Mouse (Mus musculus) heart, postnatal 0 days (tissue): ENCODE data around the gene Gm37240. TPM values are rescaled to one million over a fixed set of nuclear protein-coding genes. Genes with fewer than 3 reads are reported as not detected.

Source experiments
- ATAC-seq: fragments of 200-750 bp; cut with Nextera tagmentation; 2 replicates; pipeline ENCODE4 v1.8.0; 2017; ENCODE audit warnings: low read depth, moderate number of reproducible peaks, moderate library complexity; ENCODE audit not compliant: insufficient read depth
- DNase-seq: peaks from one replicate; pipeline ENCODE4 v3.0.0-alpha.2; 2016; ENCODE audit warnings: low spot score
- H3K27ac ChIP-seq: fragments of 300-500 bp; sonication (generic); 2 replicates; pipeline ENCODE4 v1.5.1; 2014; ENCODE audit warnings: low read depth, mild to moderate bottlenecking
- H3K27me3 ChIP-seq: fragments of 300-500 bp; sonication (generic); 2 replicates; pipeline ENCODE4 v1.6.1; 2014; ENCODE audit warnings: low read length, mixed read lengths; ENCODE audit not compliant: control insufficient read depth, insufficient read depth
- H3K36me3 ChIP-seq: fragments of 300-500 bp; sonication (generic); replicated peaks from 2 replicates; pipeline ENCODE4 v1.6.1; 2014; ENCODE audit warnings: low read length, mixed read lengths; ENCODE audit not compliant: control insufficient read depth, insufficient read depth
- H3K4me1 ChIP-seq: fragments of 300-500 bp; sonication (generic); 2 replicates; pipeline ENCODE4 v1.6.1; 2014; ENCODE audit warnings: antibody characterized with exemption; ENCODE audit not compliant: control insufficient read depth, insufficient read depth
- H3K4me2 ChIP-seq: fragments of 300-500 bp; sonication (generic); 2 replicates; pipeline ENCODE4 v1.6.1; 2014; ENCODE audit warnings: low read depth, mild to moderate bottlenecking, low read length, moderate library complexity
- H3K4me3 ChIP-seq: fragments of 300-500 bp; sonication (generic); 2 replicates; pipeline ENCODE4 v1.5.1; 2014; ENCODE audit warnings: low read depth, low read length
- H3K9ac ChIP-seq: fragments of 300-500 bp; sonication (generic); replicated peaks from 2 replicates; pipeline ENCODE4 v1.6.1; 2014; ENCODE audit warnings: low read depth, low read length, mixed read lengths
- H3K9me3 ChIP-seq: fragments of 300-500 bp; sonication (generic); replicated peaks from 2 replicates; pipeline ENCODE4 v1.6.1; 2016; ENCODE audit warnings: low read length; ENCODE audit not compliant: control insufficient read depth
- CTCF ChIP-seq: IDR thresholded peaks from 2 replicates; pipeline ENCODE4 v1.5.1; 2016; ENCODE audit warnings: antibody characterized with exemption, control low read depth, low read depth
- EP300 ChIP-seq: IDR thresholded peaks from 2 replicates; pipeline ENCODE4 v1.6.1; 2016; ENCODE audit warnings: antibody characterized with exemption, low read depth
- WGBS: fragments of 180-500 bp; shearing (Covaris S2); extraction: QIAGEN DNeasy Blood & Tissue Kit; methylation state at CpG from one replicate; pipeline ENCODE4 v1.1.7; 2014; 5-methylcytosine and 5-hydroxymethylcytosine counted together
- polyA plus RNA-seq: library from polyadenylated mRNA; unstranded; fragments of >200 nt; fragmentation: Nextera tagmentation; extraction: Ambion mirVana; gene quantifications from 2 replicates; pipeline ENCODE4 v1.2.1, GENCODE M21; 2015
- total RNA-seq: library from RNA; depleted of rRNA; stranded (reverse); fragments of >200 nt; gene quantifications from 2 replicates; pipeline ENCODE4 v1.2.3, GENCODE M21; 2014; ENCODE audit warnings: low replicate concordance

Gene Gm37240
- total and polyA plus RNA-seq, 2 experiments from 2014 or later = 21.7 to 72.1 TPM

DNA sequence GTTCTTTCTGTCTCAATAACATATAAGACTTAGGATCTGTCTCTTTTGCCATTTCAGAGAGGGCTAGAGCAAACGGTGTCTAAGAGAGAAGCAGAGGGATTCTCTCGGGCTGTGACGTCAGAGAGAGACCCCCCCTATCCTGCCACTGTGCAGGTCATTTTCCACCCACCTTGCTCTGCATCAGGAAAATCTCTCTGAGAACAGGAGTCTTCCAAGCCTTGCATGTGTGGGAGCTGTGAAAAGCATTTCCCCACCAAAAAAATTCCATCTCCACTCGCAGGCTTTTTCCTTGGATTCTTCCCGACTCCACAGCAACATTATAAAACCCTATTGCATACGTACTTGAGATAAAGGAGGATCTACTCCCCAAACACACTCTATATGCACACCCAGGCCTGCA, 572.4 kb downstream of the Gm37240 start:
- Histone ChIP-seq H3K4me3 (no peak overlapping the region), H3K36me3 (no peaks in the 10 kb centered on the region), H3K27me3 (no peaks in the 10 kb centered on the region), H3K4me1 (peaks cover 8% of the 10 kb centered on the region; the same call in 1 of the 2 replicates), H3K27ac (no peak overlapping the region), H3K9ac (no peak overlapping the region), H3K9me3 (no peaks in the 10 kb centered on the region), H3K4me2 (no peak overlapping the region)
- ATAC-seq (no peak), DNase-seq (no peak)
- 73% methylated on average over 6 of the region's 6 CpGs for WGBS
- TF ChIP-seq CTCF = no peak
- TF ChIP-seq EP300 = no peak

DNA sequence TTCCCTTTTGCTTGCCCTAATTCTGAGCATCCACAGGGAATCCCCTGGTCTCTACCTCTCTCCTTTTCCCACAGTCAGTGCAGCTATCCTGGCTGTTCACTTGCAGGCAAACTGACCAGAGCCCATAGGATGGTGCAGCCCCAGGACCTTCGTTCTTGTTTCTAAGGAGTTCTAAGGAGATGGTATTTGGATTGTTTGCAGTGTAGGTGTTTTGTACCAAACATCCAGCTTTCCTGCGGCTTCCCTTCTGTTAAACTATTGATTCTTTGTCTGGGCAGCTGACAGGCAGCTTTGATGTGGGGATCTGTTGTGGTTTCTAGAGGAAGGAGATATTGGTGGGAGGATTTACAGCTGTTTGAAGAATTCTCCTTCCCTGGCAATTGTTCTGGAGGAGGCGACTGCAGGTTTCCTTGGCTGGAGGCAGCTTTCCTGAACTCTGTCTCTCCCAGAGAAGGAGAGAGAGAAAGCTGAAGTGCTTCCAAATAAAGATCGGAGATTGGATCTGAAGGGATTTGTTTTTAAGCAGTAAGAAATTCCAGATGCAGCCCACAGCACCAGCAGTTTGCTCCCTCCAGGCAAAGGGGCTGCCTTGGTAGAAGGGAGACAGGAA, 573.6 kb downstream of the Gm37240 start:
- Histone ChIP-seq H3K9ac (no peak overlapping the region), H3K9me3 (no peaks in the 10 kb centered on the region), H3K27ac (no peak overlapping the region), H3K36me3 (no peaks in the 10 kb centered on the region), H3K4me1 (peaks cover 8% of the 10 kb centered on the region; the same call in 1 of the 2 replicates), H3K4me3 (no peak overlapping the region), H3K27me3 (no peaks in the 10 kb centered on the region), H3K4me2 (0 out of 2 replicates have a peak overlapping the region, but pooled peaks have one; percentile 1)
- no peak for DNase-seq
- no peak for ATAC-seq
- 41% methylated on average over 4 of the region's 4 CpGs for WGBS
- TF ChIP-seq EP300 (no peak), CTCF (no peak)

DNA sequence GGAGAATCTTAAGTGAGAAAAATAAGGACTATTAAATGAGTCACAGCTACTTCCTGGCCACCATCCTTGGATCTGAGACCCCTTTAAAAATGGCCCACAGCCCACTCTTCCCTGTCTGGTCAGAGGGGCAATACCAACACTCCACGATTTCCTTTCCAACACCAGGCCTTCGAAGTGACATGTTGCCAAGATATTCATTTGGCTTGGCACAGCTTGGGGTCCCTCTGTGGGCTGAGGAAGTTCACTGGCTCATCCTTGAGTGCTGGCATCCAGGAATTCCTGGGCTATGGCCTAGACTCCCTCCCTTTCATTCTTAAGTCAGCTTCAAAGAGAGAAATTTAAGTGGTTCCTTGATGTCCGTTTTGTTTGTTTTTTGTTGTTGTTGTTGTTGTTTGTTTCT, 576.1 kb downstream of the Gm37240 start:
- ATAC-seq (no peak), DNase-seq (no peak)
- H3K4me1 ChIP-seq = peaks cover 8% of the 10 kb centered on the region; the same call in 1 of the 2 replicates
- no peaks in the 10 kb centered on the region for H3K9me3 ChIP-seq
- H3K4me2 ChIP-seq = no peak overlapping the region
- WGBS = 73% methylated on average over 3 of the region's 3 CpGs
- H3K27me3 ChIP-seq = no peaks in the 10 kb centered on the region
- H3K9ac ChIP-seq = no peak overlapping the region
- H3K36me3 ChIP-seq = no peaks in the 10 kb centered on the region
- TF ChIP-seq EP300 (no peak), CTCF (no peak)
- no peak overlapping the region for H3K27ac ChIP-seq
- H3K4me3 ChIP-seq = no peak overlapping the region

DNA sequence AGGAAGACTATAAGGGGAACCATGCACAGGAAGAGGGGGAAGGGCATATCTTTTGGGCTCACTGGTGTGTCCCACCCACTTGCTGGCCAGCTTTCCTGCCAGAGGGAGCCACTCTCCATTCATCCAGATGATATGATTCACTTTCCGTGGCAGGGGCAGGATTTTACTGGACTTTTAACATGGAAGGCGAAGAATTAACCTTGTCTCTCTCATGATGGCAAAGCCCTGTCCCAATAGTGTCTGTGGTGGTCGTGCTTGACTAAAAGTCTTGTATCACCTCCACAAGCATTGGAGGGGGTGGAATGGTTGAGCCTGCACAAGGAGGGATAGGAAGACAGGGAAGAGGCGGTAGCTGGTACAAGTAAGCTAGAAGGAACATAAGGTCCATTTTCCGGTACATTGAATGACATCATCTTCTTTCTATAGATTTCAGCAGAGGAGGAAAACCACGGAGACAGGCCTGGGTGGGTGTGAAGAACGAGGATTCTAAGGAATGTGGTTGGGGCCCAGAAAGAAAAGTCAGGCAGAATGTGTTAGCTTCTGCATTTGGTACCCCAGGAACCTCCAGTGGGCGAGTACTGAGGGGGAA, 576.8 kb downstream of the Gm37240 start:
- TF ChIP-seq CTCF (no peak), EP300 (no peak)
- ATAC-seq = no peak
- Histone ChIP-seq H3K27ac (no peak overlapping the region), H3K9ac (no peak overlapping the region), H3K4me3 (no peak overlapping the region), H3K27me3 (no peaks in the 10 kb centered on the region), H3K4me2 (no peak overlapping the region), H3K9me3 (no peaks in the 10 kb centered on the region), H3K36me3 (no peaks in the 10 kb centered on the region), H3K4me1 (peaks cover 8% of the 10 kb centered on the region; the same call in 1 of the 2 replicates)
- WGBS = 53% methylated on average over 8 of the region's 8 CpGs
- no peak for DNase-seq

DNA sequence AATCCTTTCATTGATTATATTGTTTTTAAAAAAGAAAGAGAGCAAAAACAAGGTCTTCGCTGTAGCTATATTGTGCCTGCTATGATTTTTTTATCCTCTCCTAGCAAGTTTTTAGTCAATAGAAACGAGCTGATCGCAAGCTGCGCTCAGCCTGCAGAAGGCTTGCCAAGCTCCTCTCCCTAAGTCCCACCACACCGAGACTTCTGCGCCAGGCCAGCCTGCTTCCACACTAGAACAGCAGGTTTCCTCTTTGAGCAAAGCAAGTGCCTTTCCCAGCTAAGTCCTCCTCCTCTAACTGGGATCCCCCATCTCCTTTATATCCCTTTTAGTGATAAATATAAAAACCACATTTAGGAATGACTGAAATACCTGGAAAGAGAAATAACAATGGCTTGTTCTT, 578.1 kb downstream of the Gm37240 start:
- 91% methylated on average over 6 of the region's 6 CpGs for WGBS
- no peak for ATAC-seq
- H3K27ac ChIP-seq = no peak overlapping the region
- no peak overlapping the region for H3K4me3 ChIP-seq
- no peak for DNase-seq
- H3K27me3 ChIP-seq = no peaks in the 10 kb centered on the region
- no peak overlapping the region for H3K4me2 ChIP-seq
- H3K4me1 ChIP-seq = peaks cover 8% of the 10 kb centered on the region; the same call in 1 of the 2 replicates
- TF ChIP-seq CTCF (no peak), EP300 (no peak)
- no peaks in the 10 kb centered on the region for H3K9me3 ChIP-seq
- H3K9ac ChIP-seq = no peak overlapping the region
- no peaks in the 10 kb centered on the region for H3K36me3 ChIP-seq
